Mouse (Mus musculus) G1E (cell line): ENCODE measurements around the gene Svbp.

Experiments
- CTCF ChIP-seq: IDR thresholded peaks from 2 replicates; pipeline ENCODE4 v1.5.1; 2012; ENCODE audit warnings: low read depth, low read length, inconsistent platforms, mixed read lengths
- GATA1 ChIP-seq: IDR thresholded peaks from 2 replicates; pipeline ENCODE4 v1.6.1; 2012; ENCODE audit warnings: borderline replicate concordance, low read length, inconsistent platforms, mixed read lengths
- GATA2 ChIP-seq: IDR thresholded peaks from 2 replicates; pipeline ENCODE4 v1.6.1; 2012; ENCODE audit warnings: low read depth, low read length, inconsistent platforms, borderline replicate concordance
- POLR2AphosphoS5 ChIP-seq: IDR thresholded peaks from 2 replicates; pipeline ENCODE4 v1.6.1; 2012; ENCODE audit warnings: low read depth, low read length, inconsistent platforms; ENCODE audit not compliant: insufficient replicate concordance

GRCm38 (mm10) chr4:119173851-119174453 lies 21.2 kb upstream of the Svbp start, which contains the start of gene Zfp691:
- no peak for TF ChIP-seq CTCF
- TF ChIP-seq GATA1 = no peak
- TF ChIP-seq GATA2 = no peak
- peak; percentile 83 for TF ChIP-seq POLR2AphosphoS5
